Mouse (Mus musculus) frontal cortex, adult 2 months (tissue): ENCODE measurements around the gene Jpt1. TPM values are rescaled to one million over a fixed set of nuclear protein-coding genes. Genes with fewer than 3 reads are reported as not detected.
A peak's percentile ranks its signal among the peaks of the same experiment; 100 is the strongest.
"Not testable (repeated sequence)": the region's sequence is repeated elsewhere in the genome, so short reads cannot be mapped to it uniquely, and the experiment has no call there.

ENCODE experiments used
- DNase-seq, 2 experiments: peaks; one replicate each; pipeline ENCODE4 v3.0.0; 2022; ENCODE audit warnings: low spot score in 1 of 2; ENCODE audit errors: extremely low spot score in 1 of 2
- polyA plus RNA-seq: library from polyadenylated mRNA; depleted of rRNA; stranded (reverse); fragments of >200 nt; gene quantifications from 2 replicates; pipeline ENCODE4 v1.2.3, GENCODE M21; 2012; rRNA removed

Gene Jpt1
- polyA plus RNA-seq = 209 and 216 TPM in 2 replicates

DNA sequence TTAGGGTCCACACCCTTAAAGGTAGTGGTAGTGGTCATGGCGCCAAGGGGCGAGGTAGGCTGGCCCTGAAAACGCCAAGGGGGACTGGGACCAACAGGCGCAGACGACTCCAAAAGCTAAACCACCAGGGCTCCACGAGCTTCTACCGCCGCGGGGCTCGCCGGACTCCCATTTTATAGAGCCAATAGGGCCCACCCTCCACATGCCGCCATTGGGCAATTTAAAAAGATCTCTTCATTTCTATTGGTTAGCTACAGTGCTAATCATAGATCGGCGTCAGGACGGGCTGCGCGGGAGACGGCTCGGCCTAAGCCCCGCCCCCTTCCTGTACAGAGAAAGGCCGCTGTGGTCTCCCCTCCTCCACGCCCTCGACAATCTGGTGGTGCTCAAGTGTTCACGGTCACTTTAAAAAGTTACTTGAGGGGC is at the start of gene Jpt1:
TSS of gene Jpt1 (minus strand) at position 150 of the 426 bp plus-strand sequence.
- DNase-seq = peak; percentile 94 to 99

DNA sequence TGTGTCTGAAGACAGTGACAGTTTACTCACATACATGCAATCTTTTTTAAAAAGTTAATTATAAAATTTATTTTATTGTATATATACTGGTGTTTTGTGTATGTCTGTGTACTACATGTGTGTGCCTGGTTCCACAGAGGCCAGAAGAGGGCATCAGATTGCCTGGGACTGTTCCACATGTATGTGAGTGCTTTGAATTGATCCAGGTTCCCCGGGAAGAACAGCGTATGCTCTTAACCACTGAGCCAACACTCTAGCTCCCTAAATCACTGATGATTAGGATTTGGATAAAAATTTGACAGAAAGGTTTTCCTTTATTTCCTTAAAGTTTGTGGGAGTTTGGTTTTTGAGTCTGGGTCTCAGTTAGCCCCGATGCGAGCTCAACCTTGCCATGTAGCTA is 49.2 kb upstream of the Jpt1 start:
- no peak for DNase-seq

DNA sequence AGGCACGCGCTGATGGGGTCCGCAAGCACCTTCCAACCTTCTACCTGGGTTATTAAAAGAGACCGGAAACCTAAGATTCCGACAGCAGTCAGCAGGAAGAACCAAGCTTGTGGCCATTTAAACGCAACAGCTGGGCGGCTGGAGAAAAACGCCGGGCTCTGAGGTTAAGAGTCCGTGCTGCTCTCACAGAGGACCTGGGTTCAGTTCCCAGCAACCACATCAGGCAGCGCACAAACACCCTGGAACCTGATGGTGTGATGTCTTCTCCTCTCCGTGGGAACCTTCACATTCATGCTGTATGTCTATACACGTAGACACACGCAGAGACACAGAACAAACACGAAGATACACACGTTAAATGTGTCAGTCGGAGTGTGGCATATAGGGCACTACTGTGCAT is 41.5 kb upstream of the Jpt1 start:
- DNase-seq = no peak

DNA sequence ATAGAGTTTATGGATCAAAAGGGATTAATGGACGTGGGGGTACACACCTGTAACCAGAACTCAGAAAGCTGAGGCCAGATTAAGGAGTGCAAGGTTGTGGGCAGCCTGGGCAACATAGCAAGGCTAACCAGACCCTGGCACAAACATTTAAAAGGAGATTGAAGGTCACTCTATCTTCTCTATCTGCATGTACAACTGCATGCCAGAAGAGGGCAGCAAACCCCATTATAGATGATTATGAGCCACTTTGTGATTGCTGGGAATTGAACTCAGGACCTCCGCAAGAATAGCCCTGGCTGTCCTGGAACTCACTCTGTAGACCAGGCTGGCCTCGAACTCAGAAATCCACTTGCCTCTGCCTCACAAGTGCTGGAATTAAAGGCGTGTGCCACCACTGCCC is 38.6 kb upstream of the Jpt1 start:
- peak in 1 of 2 experiments; percentile 23 for DNase-seq

DNA sequence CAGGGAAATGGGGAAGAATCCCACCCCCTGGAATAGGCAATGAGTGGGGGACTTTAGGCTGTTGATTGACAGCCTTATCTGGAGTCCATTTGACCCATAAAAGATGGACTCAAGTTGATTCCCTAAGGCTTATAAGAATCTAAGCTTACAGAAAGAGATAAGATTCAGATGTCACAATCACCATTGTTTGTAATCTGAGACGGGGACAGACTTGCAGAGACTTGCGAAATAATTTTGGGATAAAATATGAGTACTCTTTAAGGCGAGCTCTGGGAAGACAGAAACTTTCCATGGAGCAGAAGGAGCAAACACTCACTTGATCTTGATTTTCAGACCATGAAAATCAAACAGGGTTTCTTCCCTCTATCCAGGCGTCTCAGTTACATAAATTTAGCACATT is 29.4 kb upstream of the Jpt1 start:
- no peak for DNase-seq

DNA sequence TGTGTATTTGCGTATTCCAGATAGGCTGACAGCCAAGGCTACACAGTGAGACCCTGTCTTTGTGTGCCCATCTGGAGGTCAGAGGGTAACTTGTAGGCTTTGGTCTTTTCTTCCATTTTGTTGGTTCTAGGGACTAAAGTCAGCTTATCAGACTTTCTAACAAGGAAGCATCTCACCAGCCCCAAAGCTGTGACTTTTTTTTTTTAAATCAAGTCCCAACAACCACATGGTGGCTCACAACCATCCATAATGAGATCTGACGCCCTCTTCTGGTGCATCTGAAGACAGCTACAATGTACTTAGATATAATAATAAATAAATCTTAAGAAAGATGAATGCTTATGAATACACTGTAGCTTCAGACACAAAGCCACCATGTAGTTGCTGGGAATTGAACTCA is 23.9 kb upstream of the Jpt1 start:
- no peak for DNase-seq

DNA sequence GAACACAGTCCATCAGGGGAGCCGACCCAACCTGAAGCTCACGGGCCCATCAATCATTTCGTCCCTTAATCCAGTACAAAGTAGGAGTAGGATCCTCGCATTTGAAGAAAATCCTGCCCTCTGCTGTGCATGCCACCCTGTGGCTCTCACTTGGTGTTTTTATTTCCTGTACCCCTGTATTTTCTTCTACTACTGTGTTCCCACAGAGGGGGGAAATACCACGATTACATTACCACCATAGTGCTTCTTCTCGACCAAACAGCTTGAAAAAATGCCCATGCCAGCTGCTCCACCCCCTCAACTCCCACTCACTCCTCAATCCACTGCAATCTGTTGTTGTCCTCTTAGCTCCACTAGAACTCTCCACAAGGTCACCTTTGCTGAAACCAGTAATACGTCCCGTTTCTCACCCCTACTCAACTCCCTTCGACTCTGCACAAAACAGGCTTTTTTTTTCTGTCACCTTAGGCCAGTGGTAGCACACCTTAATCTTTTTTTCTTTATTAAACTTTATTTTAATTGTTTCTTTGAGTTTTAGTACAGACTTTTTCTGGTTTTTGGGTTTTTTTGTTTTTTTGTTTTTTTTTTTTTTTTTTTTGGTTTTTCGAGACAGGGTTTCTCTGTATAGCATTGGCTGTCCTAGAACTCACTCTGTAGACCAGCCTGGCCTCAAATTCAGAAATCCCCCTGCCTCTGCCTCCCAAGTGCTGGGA is 22.8 kb upstream of the Jpt1 start:
- peak in 1 of 2 experiments; percentile 64 for DNase-seq

DNA sequence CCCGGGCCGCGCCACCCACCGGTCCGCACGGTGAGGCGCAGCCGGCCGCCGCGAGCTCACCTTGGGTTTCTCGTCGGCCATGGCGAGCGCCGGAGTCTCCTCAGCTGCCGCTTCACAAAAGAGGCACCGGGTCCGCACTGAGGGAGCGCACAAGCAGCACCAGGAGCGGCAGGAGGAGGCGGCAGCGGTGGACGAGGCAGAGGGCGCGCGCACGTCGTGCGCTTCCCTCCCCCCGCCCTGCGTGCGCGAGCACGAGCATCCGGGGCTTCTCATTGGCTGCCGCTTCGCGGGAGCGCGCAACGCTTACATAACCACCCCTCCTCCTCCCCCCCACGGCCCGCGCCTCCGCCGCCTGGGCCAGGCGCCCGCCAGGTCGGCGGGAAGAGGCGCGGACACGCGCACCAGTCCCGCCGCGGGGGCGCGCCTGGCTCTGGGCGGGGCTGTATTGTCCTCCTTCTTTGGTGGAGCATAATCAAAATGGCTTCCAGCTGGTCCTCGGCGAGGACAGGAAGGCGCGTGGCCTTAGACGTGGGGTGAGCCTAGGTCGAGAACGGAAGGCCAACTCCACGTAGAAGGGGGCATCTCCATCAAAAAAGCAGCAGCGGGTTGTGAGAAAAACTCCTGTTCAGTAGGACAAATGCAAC is 22.0 kb upstream of the Jpt1 start, which contains the start of gene Sumo2:
TSS of gene Sumo2 (minus strand) at position 239 of the 644 bp plus-strand sequence.
- DNase-seq = peak; percentile 93 to 98

DNA sequence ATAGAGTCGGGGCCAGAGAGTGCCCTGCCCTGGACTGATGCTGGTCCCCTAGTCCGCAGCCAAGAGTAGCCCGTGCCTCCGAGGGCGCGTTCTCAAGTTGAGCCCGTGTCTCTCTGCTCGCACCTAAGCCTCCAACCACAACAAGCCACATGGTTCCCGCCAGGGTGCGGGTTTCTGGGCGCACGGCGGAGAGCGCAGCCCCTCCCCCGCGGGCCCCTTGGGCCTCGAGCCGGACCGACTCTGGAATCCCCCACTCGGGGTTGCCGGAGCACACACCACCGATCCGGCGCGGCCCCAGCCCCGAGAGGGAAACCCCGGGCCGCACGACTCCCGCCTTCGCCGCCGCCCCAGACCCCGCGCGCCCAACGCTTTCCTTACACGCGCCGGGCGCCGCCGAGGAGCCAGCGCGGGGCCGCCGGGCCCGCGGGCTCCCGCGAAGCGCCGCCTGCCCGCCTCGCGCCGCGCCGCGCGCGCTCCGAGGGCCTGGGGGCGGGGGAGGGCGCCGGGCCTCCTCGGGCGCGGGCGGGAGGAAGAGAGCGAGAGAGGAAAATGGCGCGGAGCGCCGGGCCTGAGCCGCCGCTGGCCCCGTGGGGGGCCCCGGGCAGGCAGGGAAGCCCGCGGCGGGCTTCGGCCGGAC is 21.3 kb upstream of the Jpt1 start:
- peak in 1 of 2 experiments; percentile 31 for DNase-seq

DNA sequence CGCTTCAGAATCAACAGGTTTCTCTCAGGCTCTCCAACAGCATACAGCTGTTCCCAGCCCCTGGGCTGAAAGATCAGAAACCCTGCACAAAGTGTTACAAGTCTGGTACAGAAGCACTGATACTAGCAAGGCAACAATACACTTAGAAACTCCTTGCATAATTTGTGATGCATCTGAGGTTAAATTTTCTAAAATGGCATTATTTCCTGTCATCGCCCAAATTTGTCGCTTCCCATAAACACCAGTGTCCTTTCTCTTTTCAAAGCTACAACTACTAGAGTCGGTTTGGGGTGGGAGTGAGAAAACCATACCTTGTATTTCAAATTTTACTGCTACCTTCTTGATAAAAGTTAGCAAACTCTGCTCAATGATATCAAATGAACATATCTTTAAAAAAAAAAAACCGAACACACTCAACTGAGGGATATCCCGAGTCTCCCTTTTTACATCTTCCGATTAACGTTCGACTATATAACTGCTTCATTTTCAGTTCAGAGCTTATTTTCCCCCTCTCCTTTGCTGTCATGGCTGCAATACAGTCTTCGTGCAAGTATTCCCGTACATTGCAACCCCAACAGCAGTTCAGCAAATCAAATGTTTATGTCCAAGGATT is 20.7 kb upstream of the Jpt1 start:
- DNase-seq = no peak

DNA sequence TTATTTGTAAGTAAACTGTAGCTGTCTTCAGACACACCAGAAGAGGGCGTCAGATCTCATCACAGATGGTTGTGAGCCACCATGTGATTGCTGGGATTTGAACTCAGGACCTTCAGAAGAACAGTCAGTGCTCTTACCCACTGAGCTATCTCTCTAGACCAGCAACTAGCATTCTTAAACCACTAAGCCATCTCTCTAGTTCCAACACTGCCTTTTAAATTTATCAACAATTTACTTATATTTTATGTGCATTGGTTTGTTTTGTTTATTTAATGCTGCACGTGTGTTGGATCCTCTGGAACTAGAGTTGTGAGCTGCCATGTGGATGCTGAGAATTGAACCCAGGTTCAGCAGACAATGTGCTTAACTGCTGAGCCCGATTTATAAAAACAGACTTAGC is 12.3 kb upstream of the Jpt1 start:
- not testable (repeated sequence) for DNase-seq

DNA sequence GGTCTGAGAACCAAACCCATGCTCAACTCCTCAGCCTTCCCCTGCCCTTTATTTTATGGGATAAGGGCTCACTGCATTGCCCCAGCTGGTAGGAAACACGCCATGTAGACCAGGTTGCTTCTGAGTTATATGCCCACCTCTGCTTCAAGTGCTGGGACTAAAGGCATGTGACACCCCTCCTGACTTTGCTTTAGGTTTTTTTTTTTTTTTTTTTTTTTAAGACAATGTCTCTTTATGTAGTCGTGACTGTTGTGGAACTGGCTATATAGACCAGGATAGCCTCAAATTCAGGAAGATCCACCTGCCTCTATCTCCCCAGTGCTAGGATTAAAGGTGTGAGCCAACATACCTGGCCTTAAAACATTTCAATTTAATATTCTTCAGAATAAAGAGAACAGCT is 8.5 kb upstream of the Jpt1 start:
- no peak for DNase-seq

DNA sequence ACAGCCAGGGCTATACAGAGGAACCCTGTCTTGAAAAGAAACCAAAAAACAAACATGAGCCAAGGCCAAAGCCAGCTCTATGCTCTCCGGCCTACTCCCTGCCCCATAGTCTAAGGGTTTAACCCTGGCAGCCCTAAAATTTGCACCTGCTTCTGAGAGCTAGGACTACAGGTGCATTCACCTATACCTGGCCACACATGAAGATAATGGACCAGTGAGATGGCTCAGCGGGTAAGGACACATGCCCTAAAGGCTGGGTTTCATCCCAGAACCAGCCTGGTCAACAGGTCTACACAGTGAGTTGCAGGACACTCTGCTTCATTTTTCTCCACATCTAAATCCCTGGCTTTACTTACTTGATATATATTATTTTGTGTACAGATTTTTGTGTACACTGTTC is 8.1 kb upstream of the Jpt1 start:
- DNase-seq = no peak

DNA sequence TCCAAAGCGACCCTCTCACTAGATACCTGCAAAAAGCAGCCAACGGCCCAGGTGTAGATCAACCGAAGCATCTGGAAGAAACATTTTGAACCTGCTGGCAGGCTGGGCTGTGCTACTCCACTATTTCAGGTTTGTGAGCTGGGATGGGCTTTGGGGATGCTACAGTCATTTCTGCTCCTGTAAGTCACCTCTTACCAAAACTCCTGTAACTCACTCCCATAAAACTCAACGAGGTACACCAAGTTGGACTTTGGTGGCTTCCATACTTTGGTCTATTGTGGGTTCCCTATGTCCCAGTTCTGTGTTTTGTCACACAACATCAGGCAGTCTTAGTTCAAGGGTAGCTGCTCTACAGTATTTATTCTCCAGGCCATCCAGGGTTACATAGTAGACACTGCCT is 6.9 kb upstream of the Jpt1 start:
- DNase-seq = no peak

DNA sequence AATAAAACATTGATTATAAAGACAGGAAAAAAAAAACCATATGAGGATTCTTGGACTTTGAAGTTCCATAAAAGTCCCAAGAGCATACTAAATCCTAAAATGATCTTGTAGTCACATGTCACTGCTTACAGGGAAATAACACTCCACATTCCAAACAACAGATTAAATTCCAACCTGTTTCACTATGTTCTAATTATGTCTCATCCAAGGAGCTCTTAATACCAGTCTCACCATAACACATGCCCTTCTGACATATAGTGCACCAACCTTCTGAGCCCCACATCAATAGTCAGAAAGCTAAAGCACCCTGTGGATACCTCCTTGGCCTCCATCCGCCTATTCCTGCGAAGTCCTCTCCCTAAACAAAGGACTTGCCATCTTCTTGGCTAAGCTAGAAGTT is 6.0 kb upstream of the Jpt1 start:
- no peak for DNase-seq

DNA sequence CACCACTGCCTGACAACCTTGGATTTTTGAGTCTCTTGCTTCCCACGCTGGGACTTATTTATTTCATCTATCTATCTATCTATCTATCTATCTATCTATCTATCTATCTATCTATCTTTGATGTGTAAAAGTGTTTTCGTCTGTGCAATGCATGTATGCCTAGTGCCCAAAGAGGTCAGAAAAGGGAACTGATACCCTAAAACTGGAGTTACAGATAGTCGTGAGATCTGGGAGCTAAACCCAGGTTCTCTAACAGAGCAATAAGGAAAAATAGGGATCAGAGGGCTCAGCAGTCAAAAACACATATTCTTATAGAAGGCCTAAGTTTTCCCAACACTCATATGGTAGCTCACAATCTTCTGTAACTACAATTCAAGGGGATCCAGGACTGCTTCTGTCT is 5.4 kb upstream of the Jpt1 start:
- DNase-seq = no peak

DNA sequence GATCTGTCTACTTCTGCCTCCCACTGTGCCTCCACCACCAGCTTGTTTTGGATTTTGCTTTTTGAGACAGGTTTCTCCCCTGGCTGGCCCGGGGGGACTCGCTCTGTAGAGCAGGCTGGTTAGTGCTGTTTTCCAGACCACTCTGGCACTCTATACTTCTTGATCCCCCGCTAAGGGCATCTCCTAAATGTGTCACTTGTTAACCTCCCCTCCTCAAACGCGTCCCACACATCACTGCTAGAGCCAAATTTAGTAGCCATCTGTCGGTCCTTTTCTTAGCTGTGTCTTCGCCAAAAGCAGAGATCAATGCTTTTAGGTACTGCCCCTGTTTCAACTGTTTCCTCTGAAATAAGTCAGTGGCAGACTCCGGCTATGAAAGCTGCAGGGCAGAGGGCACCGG is 4.5 kb upstream of the Jpt1 start:
- peak; percentile 51 to 63 for DNase-seq

DNA sequence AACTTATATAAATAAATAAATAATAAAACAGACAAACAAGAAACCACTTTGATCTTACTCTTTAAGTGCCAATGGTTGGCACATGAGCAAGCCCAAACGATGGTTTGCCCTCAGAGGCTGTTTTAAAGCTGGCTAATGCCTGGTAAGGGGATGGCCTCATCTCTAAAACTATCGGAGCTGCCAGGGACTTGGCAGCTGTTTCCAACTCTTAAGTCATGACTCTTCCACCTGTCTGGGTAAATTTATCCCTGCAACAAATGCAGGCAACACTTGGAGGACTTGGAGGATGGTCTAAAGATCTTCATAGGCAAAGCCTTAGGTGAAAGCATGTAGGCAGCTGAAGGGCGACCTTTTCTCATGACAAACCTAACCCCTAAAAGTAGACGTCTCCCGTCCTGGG is 2.8 kb upstream of the Jpt1 start:
- no peak for DNase-seq

DNA sequence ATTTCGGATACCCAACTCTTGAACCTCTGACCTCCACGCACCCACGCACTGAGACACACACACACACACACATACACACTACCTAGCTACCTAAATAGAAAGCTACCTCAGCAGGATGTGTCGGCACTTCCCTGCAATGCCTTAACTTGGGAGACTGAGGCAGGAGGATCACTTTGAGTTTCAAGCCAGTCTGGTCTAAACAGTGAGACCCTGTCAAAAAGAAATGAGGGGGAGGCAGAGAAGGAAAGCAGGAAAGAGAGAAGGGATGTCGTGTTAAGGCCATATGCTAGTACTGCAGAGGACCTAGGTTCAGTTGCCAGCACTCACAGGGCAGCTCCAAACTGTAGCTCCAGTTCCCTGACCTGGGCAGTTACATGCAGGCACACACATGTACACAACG is 834 bp upstream of the Jpt1 start:
- DNase-seq = no peak

DNA sequence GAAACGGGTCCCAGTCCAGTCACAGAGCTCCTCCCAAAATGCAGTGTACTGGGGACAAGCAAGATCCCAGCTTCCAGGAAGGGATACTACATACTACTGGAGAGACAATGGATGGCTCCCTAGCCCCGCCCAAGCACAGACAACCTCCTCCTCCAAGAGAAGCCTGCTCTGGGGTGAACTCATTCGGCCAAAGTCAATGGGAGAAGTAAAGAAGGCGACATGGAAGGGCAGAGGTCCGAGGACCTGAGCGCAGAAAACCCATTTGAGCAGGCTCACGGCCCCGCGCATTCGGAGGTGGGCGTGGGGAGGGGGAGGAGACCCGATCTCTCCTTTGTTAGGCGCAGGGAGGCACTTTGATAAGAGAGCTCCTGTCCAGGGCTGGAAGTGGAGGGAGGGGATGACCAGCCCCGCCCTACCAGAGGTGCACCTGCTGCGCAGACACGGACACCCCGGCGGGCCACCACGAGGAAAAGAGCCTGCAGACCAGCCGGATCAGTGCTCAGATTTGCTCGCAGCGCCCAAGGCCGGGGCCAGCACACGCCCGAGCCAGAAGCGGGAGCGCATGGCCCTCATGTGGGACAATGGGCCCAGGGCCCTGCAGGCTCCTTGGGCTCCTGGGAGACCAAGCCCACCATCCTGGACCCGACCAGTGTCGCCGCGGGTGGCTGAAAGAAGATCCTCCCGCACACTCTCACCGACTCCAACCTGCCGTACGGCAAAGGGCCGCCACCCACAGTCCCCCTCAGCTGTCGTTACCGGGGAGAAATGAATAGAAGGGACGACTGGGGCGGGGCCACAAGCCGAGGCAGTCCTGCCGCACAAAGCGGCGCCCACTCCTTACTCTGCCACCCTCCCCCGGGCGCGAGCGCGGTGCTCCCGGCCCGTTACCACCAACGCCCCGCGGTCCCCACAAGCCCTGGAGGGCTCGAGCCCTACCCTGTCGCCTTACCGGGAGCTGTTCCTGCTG is 633 bp downstream of the Jpt1 start:
- peak; percentile 29 to 64 for DNase-seq
